Mouse (Mus musculus): ENCODE measurements at regions not wholly inside any gene's neighbourhood (a gene's known extent, or its start where the extent isn't known, plus 50 kb on each side); places are given as distances from the start of the nearest gene placed in this dataset.
"Not testable (repeated sequence)": the region's sequence is repeated elsewhere in the genome, so short reads cannot be mapped to it uniquely, and the experiment has no call there.

DNA sequence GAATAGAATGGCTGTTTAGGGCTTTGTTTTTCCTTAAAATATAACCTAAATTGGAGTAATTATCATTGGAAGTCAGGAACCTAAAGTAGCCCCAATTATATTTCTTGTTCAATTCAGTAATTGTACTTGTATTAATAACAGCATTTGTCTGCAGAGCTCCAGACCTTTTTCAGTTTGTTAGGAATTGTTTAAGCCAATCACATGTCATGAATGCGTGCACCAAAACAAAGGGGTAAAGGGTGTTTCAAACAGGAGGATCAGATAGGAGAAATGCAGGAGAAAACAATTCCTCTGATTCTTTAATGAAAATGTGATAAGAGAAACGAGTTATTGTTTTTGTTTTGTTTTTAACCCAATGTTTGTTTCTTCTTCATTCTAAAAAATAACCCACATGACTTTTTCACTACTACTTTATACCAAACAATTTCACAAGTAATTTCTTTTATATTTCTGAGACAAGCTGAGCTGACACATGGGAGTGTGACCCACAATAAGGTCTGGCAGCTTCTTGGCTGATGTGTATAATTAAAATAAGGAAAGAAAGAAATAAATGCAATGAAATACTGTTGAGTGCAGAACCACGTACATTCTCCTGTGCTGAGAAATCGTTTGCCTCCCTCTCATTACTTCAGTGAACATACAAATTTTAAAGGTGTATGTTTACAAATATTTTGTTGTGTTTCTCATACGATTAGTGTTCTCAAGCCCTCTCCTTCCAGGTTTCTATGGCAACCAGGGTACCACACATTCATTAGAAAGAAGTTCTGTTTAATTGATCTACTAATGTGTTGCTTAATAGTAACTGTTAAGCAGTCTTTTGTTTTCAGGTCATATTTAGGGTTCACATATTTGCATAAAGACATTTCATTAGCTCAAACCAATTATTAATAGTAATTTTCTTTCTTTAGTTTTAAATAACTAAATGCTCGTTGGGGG, 397.7 kb downstream of the Isl1 start:
- DNase-seq (ENCODE audit: low read depth, low spot score) = no peak

- DNase-seq (ENCODE audit: low read depth, low spot score) = no peak
These were observed 398.5 kb downstream of the Isl1 start for GRCm38 (mm10) chr13:115910866-115911449.

- DNase-seq (ENCODE audit: low read depth, low spot score) = peak; percentile 62
These were observed 428.9 kb downstream of the Isl1 start for GRCm38 (mm10) chr13:115880616-115881015.

GRCm38 (mm10) chr13:115860480-115860879, 449.0 kb downstream of the Isl1 start:
- peak; percentile 64 for DNase-seq (ENCODE audit: low read depth, low spot score)

- DNase-seq (ENCODE audit: low read depth, low spot score) = no peak
These were observed 452.9 kb downstream of the Isl1 start for GRCm38 (mm10) chr13:115856632-115857031.

GRCm38 (mm10) chr13:115852689-115853356, 456.7 kb downstream of the Isl1 start:
- DNase-seq (ENCODE audit: low read depth, low spot score) = no peak

GRCm38 (mm10) chr13:115843121-115843520, 466.4 kb downstream of the Isl1 start:
- DNase-seq (ENCODE audit: low read depth, low spot score) = no peak

GRCm38 (mm10) chr13:115836203-115836768, 473.2 kb downstream of the Isl1 start:
- peak; percentile 37 for DNase-seq (ENCODE audit: low read depth, low spot score)

GRCm38 (mm10) chr13:115825191-115825590, 484.3 kb downstream of the Isl1 start:
- peak; percentile 54 for DNase-seq (ENCODE audit: low read depth, low spot score)

- no peak for DNase-seq (ENCODE audit: low read depth, low spot score)
These were observed 487.0 kb downstream of the Isl1 start for GRCm38 (mm10) chr13:115822527-115822926.

DNA sequence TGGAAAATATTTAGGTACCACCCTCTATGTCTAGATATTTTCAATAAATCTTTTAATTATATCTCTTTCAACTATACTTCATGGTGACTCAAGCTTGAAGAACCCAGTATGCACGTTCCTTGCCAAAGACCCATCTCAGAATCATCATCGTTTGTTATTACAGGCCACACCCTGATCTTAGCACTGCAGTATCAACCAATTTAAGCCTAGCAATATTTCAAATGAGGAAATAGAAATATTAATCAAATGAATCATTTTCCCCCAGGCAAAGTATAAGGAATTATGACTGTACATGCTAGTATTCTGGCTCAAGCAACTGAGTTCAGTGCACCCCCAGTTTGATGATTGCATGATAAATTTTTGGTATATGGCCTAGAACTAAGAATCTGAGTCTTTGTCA, 495.3 kb downstream of the Isl1 start:
- peak; percentile 89 for DNase-seq (ENCODE audit: low read depth, low spot score)

GRCm38 (mm10) chr13:115799294-115799693, 510.2 kb downstream of the Isl1 start:
- peak; percentile 30 for DNase-seq (ENCODE audit: low read depth, low spot score)

DNA sequence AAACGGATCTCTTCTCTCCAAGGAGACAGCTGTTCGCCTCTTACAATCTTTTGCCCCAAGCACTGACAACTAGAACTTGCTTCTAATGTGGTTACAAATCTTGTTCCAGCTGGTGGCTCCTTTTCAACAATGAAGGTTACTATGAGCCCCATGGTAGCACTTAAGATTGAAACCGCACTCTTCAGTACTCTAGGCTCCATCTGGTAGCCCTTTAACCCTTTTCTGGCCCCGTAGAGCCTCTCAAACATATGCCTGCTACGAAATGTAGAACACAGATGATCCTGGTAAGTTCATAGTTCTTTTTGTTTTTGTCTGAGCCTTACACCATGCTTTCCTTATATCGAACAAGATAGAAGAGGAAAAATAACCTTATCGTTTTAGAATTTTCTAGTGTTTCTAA, 558.2 kb downstream of the Isl1 start:
- DNase-seq (ENCODE audit: low read depth, low spot score) = no peak

DNA sequence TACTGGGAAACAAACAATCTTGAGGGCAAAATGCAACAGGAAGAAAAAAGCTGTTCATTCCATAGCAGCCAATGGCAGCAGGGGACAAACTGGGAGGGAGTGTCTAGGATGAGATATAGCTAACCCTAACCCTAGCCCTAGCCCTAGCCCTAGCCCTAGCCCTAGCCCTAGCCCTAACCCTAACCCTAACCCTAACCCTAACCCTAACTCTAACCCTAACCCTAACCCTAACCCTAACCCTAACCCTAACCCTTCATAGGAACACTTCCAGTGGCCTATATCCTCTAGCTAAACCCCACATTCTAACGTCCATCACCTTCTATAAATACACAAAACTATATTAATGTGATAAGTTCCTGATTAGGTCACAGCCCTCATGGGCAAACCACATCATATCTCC, 567.4 kb downstream of the Isl1 start:
- DNase-seq (ENCODE audit: low read depth, low spot score) = not testable (repeated sequence)

DNA sequence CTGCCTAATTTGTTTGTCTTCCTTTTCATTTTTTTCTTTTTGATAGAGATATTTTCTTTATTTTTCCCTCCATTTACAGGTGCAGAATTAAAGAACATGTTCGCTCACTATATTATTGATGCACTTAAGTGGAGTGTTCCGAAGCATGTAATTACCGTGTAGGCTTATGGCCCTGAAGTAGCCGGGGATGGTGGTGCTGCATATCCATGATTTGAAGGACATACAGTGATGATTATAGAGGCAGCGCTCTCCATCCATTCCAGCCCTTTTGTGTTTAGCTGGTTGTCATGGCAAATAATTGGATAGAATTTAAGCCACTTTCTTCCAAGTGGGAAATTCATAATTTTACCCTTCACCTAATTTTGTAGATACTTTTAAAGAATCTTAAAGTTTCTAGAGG, 581.5 kb downstream of the Isl1 start:
- no peak for DNase-seq (ENCODE audit: low read depth, low spot score)

DNA sequence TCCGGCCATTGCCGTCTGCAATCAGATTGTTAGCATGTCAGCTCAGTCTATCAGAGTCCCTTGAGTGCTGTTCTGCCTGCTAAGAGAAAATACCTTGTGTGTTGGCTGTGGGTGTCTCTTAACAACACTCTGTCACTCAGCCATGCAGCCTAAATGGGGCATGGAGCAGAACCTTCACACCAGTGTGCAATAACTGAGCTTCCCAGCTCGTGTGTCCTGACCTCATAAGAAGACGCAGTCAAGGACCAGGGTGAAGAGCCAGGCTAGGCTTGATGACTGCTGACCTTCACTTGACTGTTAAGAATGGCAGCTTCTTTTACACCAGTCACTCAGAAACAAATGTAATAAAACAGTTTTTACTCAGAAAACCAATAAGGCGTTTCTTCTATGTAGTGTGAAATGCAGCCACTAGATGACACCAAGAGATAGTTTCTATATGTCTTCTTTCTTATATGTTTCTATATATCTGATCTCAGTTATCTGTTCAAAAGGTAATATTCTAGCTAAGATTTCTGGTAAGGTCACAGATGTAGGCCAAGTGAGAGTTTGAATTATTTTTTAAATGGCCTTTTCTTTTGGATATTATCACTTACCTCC, 584.0 kb downstream of the Isl1 start:
- peak; percentile 25 for DNase-seq (ENCODE audit: low read depth, low spot score)

GRCm38 (mm10) chr13:115719276-115719675, 590.2 kb downstream of the Isl1 start:
- DNase-seq (ENCODE audit: low read depth, low spot score) = peak; percentile 32

DNA sequence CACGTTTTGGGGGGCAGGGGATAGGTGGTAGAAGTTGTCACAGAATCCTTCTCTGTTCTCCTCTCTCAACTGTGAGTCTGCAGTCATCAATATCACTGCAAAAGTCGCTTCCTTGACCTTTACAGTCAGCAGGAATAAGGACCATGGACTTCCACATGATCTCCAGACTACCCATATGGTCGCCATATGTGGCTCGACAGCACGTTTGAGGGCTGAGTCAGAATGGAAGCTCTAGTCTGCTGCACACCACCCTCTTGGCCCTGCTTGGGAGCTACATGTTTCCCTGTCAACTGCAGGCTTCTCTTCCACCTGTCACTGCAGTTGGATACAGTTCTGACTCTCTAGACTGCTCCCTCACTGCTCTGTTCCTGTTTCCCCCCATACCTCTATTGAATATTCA, 590.6 kb downstream of the Isl1 start:
- DNase-seq (ENCODE audit: low read depth, low spot score) = peak; percentile 82

GRCm38 (mm10) chr13:115696197-115696596, 594.4 kb upstream of the Itga1 start:
- DNase-seq (ENCODE audit: low read depth, low spot score) = no peak

DNA sequence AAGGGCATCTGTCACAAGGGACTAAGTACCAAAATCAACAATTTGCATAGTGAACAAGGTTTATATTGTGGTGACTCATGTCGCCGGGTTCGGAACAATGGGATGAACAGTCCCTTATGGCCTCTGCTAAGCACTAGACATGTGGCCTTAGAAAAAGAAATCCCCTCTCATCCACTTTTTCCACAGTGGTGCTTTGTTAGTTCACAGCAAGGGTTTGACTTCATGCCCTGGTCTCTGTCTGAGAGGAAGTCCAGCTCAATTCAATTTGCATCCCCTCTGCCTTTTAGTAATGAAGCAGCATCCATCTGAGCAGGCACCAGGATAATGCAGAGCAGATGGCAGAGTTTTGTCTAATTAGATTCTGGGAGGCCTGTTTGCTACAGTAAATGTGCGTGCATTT, 585.7 kb upstream of the Itga1 start:
- DNase-seq (ENCODE audit: low read depth, low spot score) = no peak

- peak; percentile 72 for DNase-seq (ENCODE audit: low read depth, low spot score)
These were observed 577.8 kb upstream of the Itga1 start for GRCm38 (mm10) chr13:115679591-115679990.

GRCm38 (mm10) chr13:115676836-115677235, 575.1 kb upstream of the Itga1 start:
- DNase-seq (ENCODE audit: low read depth, low spot score) = no peak
